Mouse (Mus musculus): ENCODE data around the gene Nfatc2. TPM values are rescaled to one million over a fixed set of nuclear protein-coding genes. Genes with fewer than 3 reads are reported as not detected.

Gene Nfatc2
- total and polyA plus RNA-seq, 2 experiments from 2014 or later, result 7.3 to 7.4 TPM

DNA sequence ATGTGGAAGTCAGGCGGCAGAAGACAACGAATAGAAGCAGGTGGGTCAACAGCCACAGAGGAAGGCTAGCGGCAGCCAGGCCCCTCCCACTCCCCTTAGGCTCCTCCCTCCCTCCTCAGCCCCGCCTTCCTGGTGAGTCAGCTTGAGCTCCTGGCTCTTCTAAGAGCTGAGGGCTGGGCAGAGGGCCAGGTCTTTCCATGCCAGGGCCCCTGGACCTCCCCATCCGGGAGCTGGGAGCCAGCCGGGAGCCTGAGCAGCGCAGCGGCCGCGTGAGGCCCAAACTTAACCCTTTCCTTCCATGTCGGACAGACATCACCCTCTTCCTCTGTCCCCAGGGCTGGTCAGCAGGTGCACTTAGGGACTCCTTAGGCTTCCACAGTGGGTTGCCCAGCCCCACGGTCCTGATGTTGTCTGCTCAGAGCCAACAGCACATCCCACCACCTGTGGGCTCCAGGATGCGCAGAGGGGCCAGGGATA lies 76.5 kb downstream of the Nfatc2 start:
- ATAC-seq (ENCODE audit: insufficient read depth, low read depth), result peak; percentile 96
- 6% methylated on average over 12 of the region's 13 CpGs for WGBS
- Histone ChIP-seq H3K27ac (ENCODE audit: low read depth) (no peak overlapping the region), H3K4me3 (ENCODE audit: low read depth, low read length) (no peak overlapping the region), H3K9ac (replicated peaks; ENCODE audit: low read depth, low read length) (no peak overlapping the region), H3K9me3 (replicated peaks; ENCODE audit: control insufficient read depth, low read length) (0 out of 2 replicates have a peak, but pooled peaks cover 4% of the 10 kb centered on the region), H3K4me2 (ENCODE audit: low read depth, low read length) (peak overlapping the region; percentile 38), H3K4me1 (ENCODE audit: control insufficient read depth, insufficient read depth) (peaks cover 12% of the 10 kb centered on the region), H3K36me3 (replicated peaks; ENCODE audit: control insufficient read depth, insufficient read depth, low read length) (peaks cover 22% of the 10 kb centered on the region; the same call in 1 of the 2 replicates), H3K27me3 (ENCODE audit: control insufficient read depth, insufficient read depth, low read length) (no peaks in the 10 kb centered on the region)
- DNase-seq (ENCODE audit: low spot score), result peak; percentile 96
- TF ChIP-seq CTCF (IDR thresholded peaks at IDR 0.05; ENCODE audit: low read depth) (no peak), EP300 (IDR thresholded peaks at IDR 0.05; ENCODE audit: low read depth) (peak; percentile 65)

DNA sequence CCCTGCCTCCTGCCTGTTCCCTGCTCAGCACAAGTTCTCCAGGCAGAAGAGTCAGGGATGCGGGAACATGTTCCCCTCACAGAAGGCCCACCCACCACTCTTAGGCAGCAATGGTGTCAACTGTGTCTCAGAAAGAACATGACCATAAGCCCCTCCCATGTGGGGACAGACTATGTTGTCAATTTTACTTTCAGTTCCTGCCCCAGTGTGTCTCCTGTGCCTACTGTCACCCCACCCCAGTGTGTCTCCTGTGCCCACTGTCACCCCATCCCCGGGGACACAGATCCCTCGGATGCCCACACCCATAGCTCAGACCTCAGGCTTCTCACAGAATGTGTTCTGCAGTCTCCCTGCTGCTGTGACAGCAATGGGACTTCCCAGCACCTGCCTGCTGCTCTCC lies 79.2 kb downstream of the Nfatc2 start:
- DNase-seq (ENCODE audit: low spot score) (no peak), ATAC-seq (ENCODE audit: insufficient read depth, low read depth) (no peak)
- H3K36me3 ChIP-seq (replicated peaks; ENCODE audit: control insufficient read depth, insufficient read depth, low read length), result peaks cover 32% of the 10 kb centered on the region; the same call in 1 of the 2 replicates
- 0 out of 2 replicates have a peak, but pooled peaks cover 4% of the 10 kb centered on the region for H3K9me3 ChIP-seq (replicated peaks; ENCODE audit: control insufficient read depth, low read length)
- peaks cover 25% of the 10 kb centered on the region for H3K4me1 ChIP-seq (ENCODE audit: control insufficient read depth, insufficient read depth)
- no peak overlapping the region for H3K27ac ChIP-seq (ENCODE audit: low read depth)
- H3K4me3 ChIP-seq (ENCODE audit: low read depth, low read length), result no peak overlapping the region
- 78% methylated on average over 3 of the region's 3 CpGs for WGBS
- no peak for TF ChIP-seq EP300 (IDR thresholded peaks at IDR 0.05; ENCODE audit: low read depth)
- TF ChIP-seq CTCF (IDR thresholded peaks at IDR 0.05; ENCODE audit: low read depth), result no peak
- H3K27me3 ChIP-seq (ENCODE audit: control insufficient read depth, insufficient read depth, low read length), result no peaks in the 10 kb centered on the region
- H3K4me2 ChIP-seq (ENCODE audit: low read depth, low read length), result no peak overlapping the region
- no peak overlapping the region for H3K9ac ChIP-seq (replicated peaks; ENCODE audit: low read depth, low read length)

DNA sequence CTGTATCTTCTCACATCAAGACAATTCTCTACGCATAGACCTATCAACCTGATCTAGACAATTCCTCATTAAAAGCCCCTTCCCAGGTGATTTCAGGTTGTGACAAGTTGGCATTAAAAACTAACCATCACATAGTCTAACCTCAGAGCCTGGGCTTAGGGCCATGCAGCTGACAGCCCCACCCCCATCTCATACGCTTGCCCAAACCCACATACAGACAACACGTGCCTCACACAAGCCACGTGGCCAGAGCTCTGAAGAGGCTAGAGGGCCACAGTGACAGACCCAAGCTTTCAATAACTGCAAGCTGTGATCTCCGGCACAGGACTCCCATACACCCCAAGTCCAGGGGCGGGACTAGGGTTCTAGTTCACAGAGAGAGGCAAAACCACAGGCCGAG lies 80.7 kb downstream of the Nfatc2 start:
- no peak overlapping the region for H3K4me2 ChIP-seq (ENCODE audit: low read depth, low read length)
- no peak overlapping the region for H3K4me3 ChIP-seq (ENCODE audit: low read depth, low read length)
- no peak for DNase-seq (ENCODE audit: low spot score)
- no peak overlapping the region for H3K9ac ChIP-seq (replicated peaks; ENCODE audit: low read depth, low read length)
- no peak overlapping the region for H3K27ac ChIP-seq (ENCODE audit: low read depth)
- H3K4me1 ChIP-seq (ENCODE audit: control insufficient read depth, insufficient read depth), result peaks cover 24% of the 10 kb centered on the region
- no peaks in the 10 kb centered on the region for H3K27me3 ChIP-seq (ENCODE audit: control insufficient read depth, insufficient read depth, low read length)
- no peak for ATAC-seq (ENCODE audit: insufficient read depth, low read depth)
- WGBS, result 82% methylated on average over 7 of the region's 7 CpGs
- H3K36me3 ChIP-seq (replicated peaks; ENCODE audit: control insufficient read depth, insufficient read depth, low read length), result peaks cover 32% of the 10 kb centered on the region; the same call in 1 of the 2 replicates
- no peak for TF ChIP-seq CTCF (IDR thresholded peaks at IDR 0.05; ENCODE audit: low read depth)
- no peaks in the 10 kb centered on the region for H3K9me3 ChIP-seq (replicated peaks; ENCODE audit: control insufficient read depth, low read length)

DNA sequence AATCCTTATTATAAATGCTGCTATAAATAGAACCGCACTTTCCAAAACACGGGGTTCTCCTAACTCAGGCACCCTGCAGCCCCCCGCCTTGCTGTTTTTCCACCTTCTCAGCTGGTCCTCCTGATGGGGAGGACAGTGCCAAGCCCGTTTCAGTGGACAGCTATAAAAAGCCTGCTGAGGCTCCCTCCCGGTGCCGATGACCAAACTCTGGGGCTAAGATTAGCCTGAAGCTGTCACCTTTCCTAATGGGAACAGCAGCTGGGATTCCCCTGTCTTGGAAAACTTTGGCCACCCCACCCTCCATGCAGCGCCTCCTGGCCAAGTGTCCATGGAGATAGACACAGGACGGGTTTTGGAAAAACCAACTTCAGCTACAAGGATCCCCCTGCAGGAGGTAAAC lies 81.9 kb downstream of the Nfatc2 start:
- peak; percentile 60 for ATAC-seq (ENCODE audit: insufficient read depth, low read depth)
- Histone ChIP-seq H3K4me1 (ENCODE audit: control insufficient read depth, insufficient read depth) (peaks cover 16% of the 10 kb centered on the region; the same call in 1 of the 2 replicates), H3K9ac (replicated peaks; ENCODE audit: low read depth, low read length) (no peak overlapping the region), H3K4me3 (ENCODE audit: low read depth, low read length) (no peak overlapping the region), H3K4me2 (ENCODE audit: low read depth, low read length) (no peak overlapping the region), H3K27me3 (ENCODE audit: control insufficient read depth, insufficient read depth, low read length) (no peaks in the 10 kb centered on the region), H3K9me3 (replicated peaks; ENCODE audit: control insufficient read depth, low read length) (no peaks in the 10 kb centered on the region), H3K36me3 (replicated peaks; ENCODE audit: control insufficient read depth, insufficient read depth, low read length) (peaks cover 32% of the 10 kb centered on the region; the same call in 1 of the 2 replicates), H3K27ac (ENCODE audit: low read depth) (peak overlapping the region; percentile 22; the same call in 1 of the 2 replicates)
- 28% methylated on average over 8 of the region's 8 CpGs for WGBS
- no peak for TF ChIP-seq CTCF (IDR thresholded peaks at IDR 0.05; ENCODE audit: low read depth)
- no peak for TF ChIP-seq EP300 (IDR thresholded peaks at IDR 0.05; ENCODE audit: low read depth)
- peak; percentile 64 for DNase-seq (ENCODE audit: low spot score)

DNA sequence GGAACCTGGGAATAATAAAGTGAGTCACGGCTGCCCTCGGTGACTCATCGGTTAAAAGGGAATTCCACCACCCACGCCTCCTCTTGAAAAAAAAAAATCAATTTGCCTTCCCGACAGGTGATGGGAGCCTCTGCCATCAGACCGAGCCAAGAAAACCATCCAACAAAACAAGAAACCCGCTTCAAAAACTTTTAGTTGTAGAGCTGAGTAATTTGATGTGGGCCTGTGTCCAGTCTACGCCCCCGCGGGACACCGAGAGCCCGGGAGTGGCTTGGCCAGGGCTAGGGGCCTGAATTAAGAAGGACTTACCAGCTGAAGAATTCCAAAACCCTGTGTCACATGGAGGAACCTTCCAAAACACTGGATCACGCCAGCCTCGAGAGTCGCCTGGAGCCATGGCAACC lies 83.2 kb downstream of the Nfatc2 start:
- no peak for DNase-seq (ENCODE audit: low spot score)

DNA sequence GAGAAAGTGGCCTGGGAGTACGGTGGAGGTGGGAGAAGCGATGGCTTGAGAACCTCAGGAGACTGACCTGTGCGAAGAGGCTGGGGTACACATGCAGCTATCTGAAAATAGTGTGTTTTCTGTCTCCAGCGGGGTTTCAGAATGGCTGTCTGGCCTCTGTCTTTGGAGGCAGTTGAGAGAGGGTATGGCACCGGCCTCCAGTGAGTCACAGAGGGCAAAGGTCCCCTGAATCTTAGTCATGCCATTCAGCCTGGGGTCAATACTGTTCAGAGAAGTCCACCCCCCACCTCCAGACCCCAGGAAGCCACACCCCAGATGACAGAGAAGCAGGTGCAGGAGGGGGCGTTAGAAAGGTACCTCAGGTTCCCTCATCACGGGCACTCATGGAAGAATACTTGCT lies 83.7 kb downstream of the Nfatc2 start:
- H3K27me3 ChIP-seq (ENCODE audit: control insufficient read depth, insufficient read depth, low read length), result no peaks in the 10 kb centered on the region
- H3K9me3 ChIP-seq (replicated peaks; ENCODE audit: control insufficient read depth, low read length), result no peaks in the 10 kb centered on the region
- no peak overlapping the region for H3K27ac ChIP-seq (ENCODE audit: low read depth)
- no peak overlapping the region for H3K4me3 ChIP-seq (ENCODE audit: low read depth, low read length)
- TF ChIP-seq CTCF (IDR thresholded peaks at IDR 0.05; ENCODE audit: low read depth) (no peak), EP300 (IDR thresholded peaks at IDR 0.05; ENCODE audit: low read depth) (no peak)
- DNase-seq (ENCODE audit: low spot score), result no peak
- peaks cover 16% of the 10 kb centered on the region; the same call in 1 of the 2 replicates for H3K4me1 ChIP-seq (ENCODE audit: control insufficient read depth, insufficient read depth)
- no peak overlapping the region for H3K9ac ChIP-seq (replicated peaks; ENCODE audit: low read depth, low read length)
- no peak overlapping the region for H3K4me2 ChIP-seq (ENCODE audit: low read depth, low read length)
- no peak for ATAC-seq (ENCODE audit: insufficient read depth, low read depth)
- H3K36me3 ChIP-seq (replicated peaks; ENCODE audit: control insufficient read depth, insufficient read depth, low read length), result peaks cover 27% of the 10 kb centered on the region; the same call in 1 of the 2 replicates
- WGBS, result 85% methylated on average over 7 of the region's 7 CpGs

More for the DNA sequence above, 83.2 kb downstream of the Nfatc2 start:
- Histone ChIP-seq H3K9ac (replicated peaks; ENCODE audit: low read depth, low read length) (no peak overlapping the region), H3K9me3 (replicated peaks; ENCODE audit: control insufficient read depth, low read length) (no peaks in the 10 kb centered on the region), H3K27me3 (ENCODE audit: control insufficient read depth, insufficient read depth, low read length) (no peaks in the 10 kb centered on the region), H3K27ac (ENCODE audit: low read depth) (no peak overlapping the region), H3K4me1 (ENCODE audit: control insufficient read depth, insufficient read depth) (peaks cover 16% of the 10 kb centered on the region; the same call in 1 of the 2 replicates), H3K4me3 (ENCODE audit: low read depth, low read length) (no peak overlapping the region), H3K36me3 (replicated peaks; ENCODE audit: control insufficient read depth, insufficient read depth, low read length) (peaks cover 32% of the 10 kb centered on the region; the same call in 1 of the 2 replicates), H3K4me2 (ENCODE audit: low read depth, low read length) (no peak overlapping the region)
- TF ChIP-seq CTCF (IDR thresholded peaks at IDR 0.05; ENCODE audit: low read depth) (no peak), EP300 (IDR thresholded peaks at IDR 0.05; ENCODE audit: low read depth) (no peak)
- no peak for ATAC-seq (ENCODE audit: insufficient read depth, low read depth)
- 63% methylated on average over 15 of the region's 15 CpGs for WGBS

Measured in heart, postnatal 0 days (tissue).